11 mouse cellular contexts compared by ENCODE assay signal in the genomic region with DNA sequence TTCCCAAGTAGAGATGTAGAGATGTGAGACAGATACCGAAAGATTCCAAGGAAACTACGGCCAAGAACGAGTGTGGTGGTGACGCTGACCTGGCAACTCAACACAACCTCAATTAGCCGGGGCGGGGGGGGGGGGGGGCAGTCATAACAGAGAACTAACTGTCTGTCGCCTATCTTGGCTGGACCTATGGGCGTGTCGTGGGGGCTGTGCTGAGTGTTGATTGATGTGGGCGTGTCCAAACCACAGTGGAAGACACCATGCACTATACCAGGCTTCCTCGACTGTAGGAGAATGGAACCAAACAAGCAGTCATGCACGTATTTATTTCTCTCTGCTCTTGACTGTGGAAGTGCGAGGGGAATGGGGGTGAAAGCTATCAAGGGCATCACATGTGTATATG. TPM values are rescaled to one million over a fixed set of nuclear protein-coding genes. Genes with fewer than 3 reads are reported as not detected.
DNase-seq lines count a peak whose midpoint lies in the region; ATAC-seq and TF ChIP-seq lines count a peak whose summit lies in the region.
"Had no signal": no experiment of that assay in that cellular context is flagged by ENCODE, and none has a peak within 500 bp of the region (broad histone marks: within the 10 kb centered on the region; RNA-seq: fewer than 3 reads in every experiment).

No protein-coding gene starts in this region.

- no peak for TF ChIP-seq RAD21 in MEL (IDR thresholded peaks at IDR 0.05; ENCODE audit: low read depth, low read length)

- no peak for TF ChIP-seq EP300 in MEL (IDR thresholded peaks at IDR 0.05; ENCODE audit: low read depth in 1 of 2, low read length in 2 of 2)

- peaks cover 0 to 2% of the 10 kb centered on the region in 2 experiments; a peak in 2 of 4 replicates for H3K36me3 ChIP-seq in MEL (ENCODE audit: control insufficient read depth in 1 of 2, insufficient read depth in 2 of 2, low read length in 2 of 2)
- H3K36me3 ChIP-seq in embryonic facial prominence, embryonic 10.5 days (replicated peaks): no peaks in the 10 kb centered on the region
- H3K36me3 ChIP-seq in liver, embryonic 13.5 days: no peaks in the 10 kb centered on the region

- no peak overlapping the region for H3K4me3 ChIP-seq in MEL (ENCODE audit: control insufficient read depth in 1 of 2, insufficient read depth in 1 of 2, low read depth in 2 of 2, low read length in 2 of 2)
- peak overlapping the region; percentile 23; the same call in 1 of the 2 replicates for H3K4me3 ChIP-seq in embryonic facial prominence, embryonic 10.5 days
- no peak overlapping the region for H3K4me3 ChIP-seq in liver, embryonic 13.5 days (replicated peaks)
- no peak overlapping the region for H3K4me3 ChIP-seq in layer of hippocampus, adult 2 months

- H3K4me1 ChIP-seq in MEL (ENCODE audit: control insufficient read depth in 1 of 2, insufficient read depth in 2 of 2, low read length in 2 of 2): peaks cover 0 to 3% of the 10 kb centered on the region in 2 experiments; a peak in 1 of 4 replicates
- H3K4me1 ChIP-seq in embryonic facial prominence, embryonic 10.5 days: peaks cover 23% of the 10 kb centered on the region
- H3K4me1 ChIP-seq in liver, embryonic 13.5 days (replicated peaks): peaks cover 6% of the 10 kb centered on the region

- H3K27ac ChIP-seq in MEL (ENCODE audit: control insufficient read depth, low read depth, low read length): no peak overlapping the region
- no peak overlapping the region for H3K27ac ChIP-seq in embryonic facial prominence, embryonic 10.5 days (replicated peaks)
- H3K27ac ChIP-seq in liver, embryonic 13.5 days: no peak overlapping the region
- no peak overlapping the region for H3K27ac ChIP-seq in layer of hippocampus, adult 2 months

- WGBS in embryonic facial prominence, embryonic 10.5 days: 68% methylated on average over 13 of the region's 13 CpGs
- WGBS in liver, embryonic 13.5 days (ENCODE audit: insufficient replicate concordance): 24% methylated on average over 12 of the region's 13 CpGs

- no peaks in the 10 kb centered on the region for H3K79me2 ChIP-seq in MEL (ENCODE audit: control insufficient read depth, insufficient read depth, low read length, poor library complexity)

- peaks cover 2 to 5% of the 10 kb centered on the region in 2 experiments; a peak in 3 of 4 replicates for H3K27me3 ChIP-seq in MEL (ENCODE audit: control insufficient read depth in 1 of 2, insufficient read depth in 2 of 2, low read length in 2 of 2)
- no peaks in the 10 kb centered on the region for H3K27me3 ChIP-seq in embryonic facial prominence, embryonic 10.5 days (replicated peaks; ENCODE audit: low read depth, poor library complexity, severe bottlenecking)
- no peaks in the 10 kb centered on the region for H3K27me3 ChIP-seq in liver, embryonic 13.5 days

- peak overlapping the region; percentile 23; the same call in 1 of the 2 replicates for H3K4me2 ChIP-seq in liver, embryonic 13.5 days

- peak; percentile 63 for DNase-seq in layer of hippocampus, adult 9-11 months
- DNase-seq in layer of hippocampus, postnatal 10 days (ENCODE audit: low spot score in 2 of 2): no peak
- DNase-seq in MEL (ENCODE audit: low read depth, low spot score): peak; percentile 38
- no peak for DNase-seq in embryonic facial prominence, embryonic 10.5 days (ENCODE audit: low spot score)
- peak; percentile 8 for DNase-seq in liver, embryonic 13.5 days
- DNase-seq in layer of hippocampus, adult 2 months (ENCODE audit: low spot score in 2 of 2): no peak
- DNase-seq in kidney, postnatal 10 days: no peak
- DNase-seq in right cerebral cortex, postnatal 36 days (ENCODE audit: low spot score in 2 of 2): no peak
- DNase-seq: adrenal gland, postnatal 25 days; gastrocnemius, postnatal 10 days had no signal

- no peaks in the 10 kb centered on the region for H3K9me3 ChIP-seq in MEL (replicated peaks; ENCODE audit: insufficient read depth, low read length)
- H3K9me3 ChIP-seq in embryonic facial prominence, embryonic 10.5 days: no peaks in the 10 kb centered on the region
- H3K9me3 ChIP-seq in liver, embryonic 13.5 days (replicated peaks): no peaks in the 10 kb centered on the region

- TF ChIP-seq CTCF in MEL (IDR thresholded peaks at IDR 0.05 in 2 of 3, conservative IDR thresholded peaks at IDR 0.05 in 1 of 3; ENCODE audit: control insufficient read depth in 1 of 3, insufficient read depth in 1 of 3, low read depth in 2 of 3, low read length in 3 of 3, poor library complexity in 1 of 3, severe bottlenecking in 1 of 3): no peak
- TF ChIP-seq CTCF in layer of hippocampus, adult 2 months (conservative IDR thresholded peaks at IDR 0.05): no peak

- TF ChIP-seq POLR2A in MEL (IDR thresholded peaks at IDR 0.05; ENCODE audit: control insufficient read depth in 1 of 2, insufficient read depth in 1 of 2, low read depth in 1 of 2, low read length in 2 of 2, poor library complexity in 1 of 2): no peak

- ATAC-seq in liver, embryonic 13.5 days (ENCODE audit: low read depth): peak; percentile 82

- H3K9ac ChIP-seq in MEL (ENCODE audit: control insufficient read depth, low read depth, low read length, poor library complexity, severe bottlenecking): no peak overlapping the region
- no peak overlapping the region for H3K9ac ChIP-seq in liver, embryonic 13.5 days

TF ChIP-seq in MEL, 35 proteins besides CTCF, POLR2A, EP300 and RAD21:
- TF ChIP-seq E2F4 (IDR thresholded peaks at IDR 0.05; ENCODE audit: borderline replicate concordance, low read depth, low read length) (no peak), MAFK (IDR thresholded peaks at IDR 0.05; ENCODE audit: borderline replicate concordance, low read depth, low read length) (no peak), MYB (IDR thresholded peaks at IDR 0.05; ENCODE audit: low read depth, low read length) (no peak), MYC (IDR thresholded peaks at IDR 0.05; ENCODE audit: low read depth, low read length) (no peak), CHD2 (IDR thresholded peaks at IDR 0.05; ENCODE audit: low read length) (no peak), ZKSCAN1 (IDR thresholded peaks at IDR 0.05; ENCODE audit: low read depth, low read length) (no peak), JUND (IDR thresholded peaks at IDR 0.05; ENCODE audit: low read depth, low read length) (no peak), NRF1 (IDR thresholded peaks at IDR 0.05; ENCODE audit: insufficient read depth, low read depth, low read length, poor library complexity, severe bottlenecking) (no peak), TCF12 (IDR thresholded peaks at IDR 0.05; ENCODE audit: low read depth, low read length) (no peak), GABPA (IDR thresholded peaks at IDR 0.05; ENCODE audit: low read depth, low read length) (no peak), MAX (IDR thresholded peaks at IDR 0.05; ENCODE audit: low read length) (no peak), HCFC1 (IDR thresholded peaks at IDR 0.05; ENCODE audit: low read depth, low read length) (no peak)

RNA-seq across cellular contexts. Expression of a gene that starts 19.1 kb away (rescaled TPM):
- 10 to 100 TPM; 36.9 to 38.8 TPM for total RNA-seq in layer of hippocampus, postnatal 10 days (2021)
- 0.04 TPM in 1 of 2 replicates, not detected in the other for total RNA-seq in MEL (2012; rRNA removed)
- under 1 TPM in 1 of 2 experiments, not detected in 1; 0.15 TPM for polyA plus RNA-seq in MEL (2012; ENCODE audit: insufficient read depth in 1 of 2, insufficient read length in 2 of 2, low read depth in 1 of 2, low replicate concordance in 2 of 2, missing spikeins in 1 of 2)
- 5.4 and 6.9 TPM in 2 replicates for polyA plus RNA-seq in embryonic facial prominence, embryonic 10.5 days (2016; fragmentation: Nextera tagmentation; extraction: Ambion mirVana)
- polyA plus RNA-seq in liver, embryonic 13.5 days (2015; fragmentation: Nextera tagmentation; extraction: Ambion mirVana): 0.28 and 0.30 TPM in 2 replicates
- total RNA-seq in layer of hippocampus, adult 2 months (2021): 10 to 100 TPM; 32.6 to 35.4 TPM
- total RNA-seq: liver, adult 2 months had no signal
- polyA plus RNA-seq: liver, adult 2 months had no signal

Comparison
In these comparisons a context has a peak if more than half of its experiments do, and no peak if none do; other contexts are left out.
1. DNase-seq: peak in layer of hippocampus, adult 9-11 months (single experiment), MEL (single experiment) and liver, embryonic 13.5 days (single experiment); none in layer of hippocampus, postnatal 10 days (0 of 2), embryonic facial prominence, embryonic 10.5 days (single experiment), layer of hippocampus, adult 2 months (0 of 2), kidney, postnatal 10 days (single experiment) and right cerebral cortex, postnatal 36 days (0 of 2).
2. RNA of a gene that starts 19.1 kb away (total RNA-seq): 36.9 to 38.8 TPM in layer of hippocampus, postnatal 10 days and 32.6 to 35.4 TPM in layer of hippocampus, adult 2 months; 0.04 TPM in MEL; every median in the first group is over 10 times any median in the second.